Mouse (Mus musculus): ENCODE measurements at regions not wholly inside any gene's neighbourhood (a gene's known extent, or its start where the extent isn't known, plus 50 kb on each side); places are given as distances from the start of the nearest gene placed in this dataset.

GRCm38 (mm10) chrX:77433811-77434192, 77.0 kb upstream of the Tbl1x start:
- DNase-seq (ENCODE audit: low spot score), result no peak

GRCm38 (mm10) chrX:77443852-77444492, 66.8 kb upstream of the Tbl1x start:
- DNase-seq (ENCODE audit: low spot score), result no peak

- no peak for DNase-seq (ENCODE audit: low spot score)
Measured at GRCm38 (mm10) chrX:77446755-77447154, 64.1 kb upstream of the Tbl1x start.

- no peak for DNase-seq (ENCODE audit: low spot score)
Measured at GRCm38 (mm10) chrX:77451977-77452675, 58.7 kb upstream of the Tbl1x start.
